Mouse (Mus musculus): ENCODE results near the gene Gzmb.
"Not testable (repeated sequence)": the region's sequence is repeated elsewhere in the genome, so short reads cannot be mapped to it uniquely, and the experiment has no call there.

The Gzmb gene

DNA sequence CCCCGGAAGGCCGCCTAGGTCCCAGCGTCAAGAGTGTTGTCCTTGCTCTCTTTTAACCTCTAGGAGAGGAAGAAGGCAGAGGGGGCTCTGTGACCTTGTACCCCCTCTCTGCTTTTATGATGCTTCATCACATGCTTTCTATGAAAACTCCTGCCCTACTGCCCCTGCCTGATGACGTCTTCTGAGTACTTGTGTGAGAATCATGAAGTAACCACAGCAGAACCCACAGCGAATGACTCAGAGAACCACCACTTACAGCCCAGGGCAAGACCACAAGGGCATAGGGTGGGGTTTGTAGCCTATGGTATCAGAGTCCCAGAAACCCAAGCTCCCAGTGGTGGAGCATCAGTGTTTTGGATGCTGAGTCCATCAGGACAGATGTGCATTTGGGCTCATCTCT, at the start of gene Gzmb:
Gene Gzmb, minus strand, starts transcription at position 108 of the 400 bp plus-strand sequence.
- no peak for DNase-seq (ENCODE audit: low spot score)

DNA sequence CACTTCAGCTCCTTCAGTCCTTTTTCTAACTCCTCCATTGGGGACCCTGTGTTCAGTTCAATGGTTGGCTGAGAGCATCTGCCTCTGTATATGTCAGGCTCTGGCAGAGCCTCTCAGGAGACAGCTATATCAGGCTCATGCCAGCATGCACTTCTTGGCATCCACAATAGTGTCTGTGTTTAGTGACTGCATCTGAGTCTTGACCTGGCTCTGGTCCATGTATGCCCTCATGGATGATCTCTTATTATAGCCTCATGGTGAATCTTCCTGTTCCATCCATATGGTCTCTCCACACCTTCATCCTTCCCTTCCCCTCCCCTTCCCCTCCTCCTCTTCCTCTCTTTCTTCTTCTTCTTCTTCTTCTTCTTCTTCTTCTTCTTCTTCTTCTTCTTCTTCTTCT, 49.7 kb upstream of the Gzmb start:
- not testable (repeated sequence) for DNase-seq (ENCODE audit: low spot score)

DNA sequence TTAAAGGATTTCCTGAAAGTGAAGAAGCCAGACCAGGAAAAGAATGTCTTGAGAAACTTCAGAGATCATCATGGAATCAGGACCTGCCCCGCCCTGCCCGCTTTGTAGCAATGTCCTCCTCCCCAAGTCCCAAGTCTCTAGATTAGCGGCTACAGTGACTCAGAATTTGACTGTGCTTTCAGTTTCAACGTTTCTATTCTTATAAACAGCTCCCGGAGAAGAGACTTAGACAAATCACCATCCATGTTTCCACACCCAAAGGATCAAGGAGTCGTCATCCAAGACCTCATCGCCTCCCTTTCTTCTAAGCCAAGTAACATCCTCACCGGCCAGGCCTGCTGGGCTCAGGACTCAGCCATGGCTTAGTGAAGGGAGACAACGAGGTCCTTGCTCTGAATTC, 48.2 kb upstream of the Gzmb start:
- no peak for DNase-seq (ENCODE audit: low spot score)

DNA sequence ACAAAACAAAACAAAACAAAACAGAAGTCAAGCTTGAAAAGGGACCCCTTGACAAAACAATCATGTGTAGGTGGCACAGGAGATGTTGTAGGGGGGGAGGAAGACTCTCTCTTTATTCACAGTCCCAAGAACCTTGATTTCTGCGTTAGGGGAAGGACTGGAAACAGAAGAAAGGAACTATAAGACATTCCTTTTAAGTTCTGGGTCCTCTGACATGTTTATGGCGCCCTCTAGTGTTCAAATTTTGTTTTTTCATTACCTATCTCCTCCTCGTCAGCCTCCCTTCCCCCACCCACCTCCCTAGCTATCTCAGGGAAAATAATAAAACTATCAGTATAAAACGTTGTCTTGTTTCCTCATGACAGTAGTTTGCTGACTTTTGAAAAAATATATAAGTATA, 42.1 kb upstream of the Gzmb start:
- DNase-seq (ENCODE audit: low spot score): no peak

DNA sequence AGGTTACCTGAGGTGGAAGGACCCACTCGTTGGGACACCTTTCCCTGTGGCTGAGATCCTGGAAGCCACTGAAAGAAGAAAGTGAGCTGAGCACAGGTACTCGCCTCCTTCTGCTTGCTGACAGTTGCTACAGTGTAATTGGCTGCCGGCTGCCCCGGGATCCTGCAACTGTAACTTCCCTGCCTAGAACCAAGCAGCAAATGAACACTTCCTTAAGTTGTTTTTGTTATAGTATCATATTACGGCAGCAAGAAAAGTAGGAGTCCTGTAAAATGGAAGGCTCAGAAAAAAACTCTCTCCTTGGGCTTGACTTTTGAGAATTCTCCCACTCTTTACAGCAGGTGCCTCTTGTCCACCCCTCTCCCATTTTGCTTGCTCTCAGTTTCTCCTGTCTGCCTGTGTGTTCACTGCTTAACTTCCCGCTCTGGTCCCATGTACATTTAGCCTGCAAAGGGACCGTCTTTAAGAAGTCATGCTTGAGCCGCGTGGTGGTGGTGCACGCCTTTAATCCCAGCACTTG, 41.5 kb upstream of the Gzmb start:
- no peak for DNase-seq (ENCODE audit: low spot score)

DNA sequence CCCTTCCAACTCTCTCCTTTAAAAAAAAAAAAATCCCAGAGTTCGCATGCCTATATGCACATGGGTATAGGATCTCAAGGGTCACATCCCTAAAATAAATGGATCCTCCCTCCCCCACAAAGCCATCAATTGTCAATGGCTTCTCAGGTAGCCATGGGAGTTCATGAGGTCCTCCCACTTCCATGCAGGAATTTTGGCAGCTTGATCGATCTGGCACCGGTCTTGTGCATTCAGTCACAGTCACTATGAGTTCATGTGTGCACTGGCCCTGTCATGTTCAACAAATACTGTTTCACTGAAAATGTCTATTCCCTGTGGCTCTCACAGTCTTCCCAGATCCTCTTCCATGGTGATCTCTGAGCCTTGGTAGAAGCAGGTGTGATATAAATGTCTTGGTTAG, 40.0 kb upstream of the Gzmb start:
- no peak for DNase-seq (ENCODE audit: low spot score)

DNA sequence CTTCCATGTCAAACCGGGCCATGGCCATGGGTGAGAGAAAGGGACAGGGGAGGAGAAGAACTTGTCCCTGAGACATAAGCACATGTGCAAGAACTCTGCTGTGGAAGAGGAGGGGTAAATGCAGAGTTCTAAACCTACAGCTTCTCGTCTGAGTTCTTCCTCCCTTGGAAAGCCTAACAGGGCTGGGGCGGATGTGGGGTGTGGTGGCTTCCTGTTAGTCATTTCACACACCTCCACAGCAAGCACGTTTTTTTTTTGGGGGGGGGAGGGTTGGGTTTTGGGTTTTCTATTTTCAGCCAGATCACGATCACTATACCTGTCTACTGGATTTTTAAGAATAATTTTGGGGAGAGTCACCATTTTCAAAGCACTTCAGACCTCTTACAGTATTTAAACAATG, 34.7 kb upstream of the Gzmb start:
- DNase-seq (ENCODE audit: low spot score): no peak

DNA sequence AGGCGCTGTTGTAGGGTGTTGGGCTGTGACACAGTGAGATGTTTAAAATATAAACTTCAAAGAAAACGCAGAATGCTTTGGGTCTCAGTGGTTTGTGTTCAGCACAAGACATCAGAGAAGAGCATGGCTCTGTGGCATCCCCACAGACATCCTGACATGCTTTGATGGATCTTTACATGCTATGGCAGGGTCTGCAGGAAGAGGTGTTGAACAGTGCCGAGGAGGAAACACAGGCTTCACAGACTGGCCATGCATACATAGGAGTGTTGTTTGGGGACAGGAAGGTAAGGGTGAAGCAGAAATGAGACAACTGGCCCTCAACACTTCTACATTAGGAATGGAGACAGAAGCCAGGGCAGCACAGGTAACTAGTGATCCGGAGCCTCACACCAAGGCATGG, 34.0 kb upstream of the Gzmb start:
- no peak for DNase-seq (ENCODE audit: low spot score)

DNA sequence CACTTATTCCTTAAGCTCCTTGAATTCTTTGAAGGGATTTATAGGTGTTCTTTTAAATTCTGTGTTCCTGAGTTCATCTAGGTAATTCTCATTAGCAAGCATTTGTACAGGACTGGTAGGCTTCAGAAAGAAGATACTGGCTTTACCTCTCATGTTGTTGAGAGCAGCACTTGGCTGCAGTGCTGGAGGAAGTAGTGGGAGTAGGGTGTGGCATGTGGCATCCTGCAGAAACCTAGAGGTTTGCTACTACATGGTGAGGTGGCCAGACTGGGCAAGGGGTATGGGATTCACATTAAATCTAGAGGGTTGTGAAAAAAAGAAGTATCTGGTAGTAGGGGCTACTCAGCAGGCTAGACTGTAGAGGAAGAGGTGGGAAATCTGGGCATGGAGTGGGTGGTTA, 31.1 kb upstream of the Gzmb start:
- no peak for DNase-seq (ENCODE audit: low spot score)

DNA sequence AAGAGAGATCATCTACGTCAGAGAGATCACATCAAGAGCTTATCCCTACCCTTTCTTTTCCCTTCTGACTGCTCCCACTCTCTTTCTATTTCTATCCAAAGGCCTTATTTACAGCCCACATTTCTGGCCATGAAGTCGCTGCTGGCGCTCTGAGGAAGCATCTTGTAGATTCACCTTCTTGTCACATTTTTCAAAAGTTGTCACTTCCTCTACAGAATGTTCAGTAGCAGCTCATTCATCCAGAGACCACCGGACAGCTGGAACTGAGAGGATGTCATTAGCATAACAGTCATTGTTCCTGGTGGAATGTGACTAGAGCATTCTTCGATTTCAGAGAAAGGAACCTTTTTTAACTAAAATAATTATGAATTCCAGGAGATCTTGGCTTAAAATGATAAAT, 26.6 kb upstream of the Gzmb start:
- DNase-seq (ENCODE audit: low spot score): no peak

DNA sequence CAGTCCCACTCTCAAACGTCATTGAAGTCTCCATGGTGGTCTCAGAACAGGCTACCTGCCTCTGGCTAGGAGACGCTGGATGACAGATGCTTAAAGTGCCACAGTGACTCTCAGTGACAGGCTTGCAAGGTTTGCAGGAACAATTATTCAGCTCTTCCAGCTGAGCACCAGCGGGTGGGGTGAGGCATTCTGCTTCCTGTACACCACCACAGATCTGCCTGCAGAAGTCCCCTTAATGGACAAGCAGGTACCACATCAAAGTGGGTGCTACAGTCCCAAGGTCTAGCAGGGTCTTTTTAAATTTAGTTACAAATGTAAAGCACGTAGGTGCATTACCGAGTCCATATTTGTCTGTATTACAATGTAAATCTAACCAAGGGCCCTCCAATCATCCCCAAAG, 25.7 kb upstream of the Gzmb start:
- DNase-seq (ENCODE audit: low spot score): no peak

DNA sequence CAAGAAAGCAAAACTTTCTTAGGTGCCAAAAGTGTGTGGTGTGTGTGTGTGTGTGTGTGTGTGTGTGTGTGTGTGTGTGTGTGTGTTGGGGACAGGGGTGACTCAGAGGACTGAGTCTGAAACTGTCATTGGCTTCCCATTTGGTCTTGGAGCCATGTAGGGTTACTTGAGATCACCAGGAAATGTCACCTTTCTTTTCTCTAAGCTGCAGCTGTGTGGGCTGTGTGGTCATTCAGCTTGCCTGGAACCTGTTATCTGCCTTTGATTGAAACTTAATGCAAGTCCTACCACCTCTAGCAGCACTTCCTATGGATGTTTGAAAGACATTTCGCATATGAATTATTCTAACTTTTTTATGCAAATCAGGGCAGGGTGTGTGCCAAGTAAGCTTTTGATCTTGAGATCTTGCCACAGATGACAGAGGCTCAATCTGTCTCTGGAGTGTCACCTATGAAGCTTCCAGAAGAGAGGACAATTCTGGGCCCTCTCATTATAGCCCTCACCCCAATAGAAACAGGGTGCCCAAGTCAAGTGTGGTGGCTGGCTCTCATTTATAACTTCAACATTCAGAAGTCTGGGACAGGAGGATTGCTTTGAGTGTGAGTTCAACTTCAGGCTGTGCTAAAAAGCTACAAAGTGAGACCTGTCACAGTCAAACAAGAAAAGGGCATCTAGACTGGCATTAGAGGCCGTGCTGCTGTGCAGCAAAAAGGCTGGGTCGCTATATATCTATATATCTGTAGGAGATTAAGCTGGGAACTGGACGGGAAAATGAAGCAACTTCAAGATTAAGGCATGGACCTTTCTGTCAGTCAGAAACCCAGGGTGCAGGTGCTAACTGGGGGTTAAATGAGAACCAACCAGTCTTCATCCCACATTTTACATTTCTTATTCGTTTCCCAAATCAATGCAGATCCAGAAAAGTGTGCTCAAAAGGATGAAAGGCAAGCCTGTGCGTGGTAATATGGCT, 22.6 kb upstream of the Gzmb start:
- no peak for DNase-seq (ENCODE audit: low spot score)

DNA sequence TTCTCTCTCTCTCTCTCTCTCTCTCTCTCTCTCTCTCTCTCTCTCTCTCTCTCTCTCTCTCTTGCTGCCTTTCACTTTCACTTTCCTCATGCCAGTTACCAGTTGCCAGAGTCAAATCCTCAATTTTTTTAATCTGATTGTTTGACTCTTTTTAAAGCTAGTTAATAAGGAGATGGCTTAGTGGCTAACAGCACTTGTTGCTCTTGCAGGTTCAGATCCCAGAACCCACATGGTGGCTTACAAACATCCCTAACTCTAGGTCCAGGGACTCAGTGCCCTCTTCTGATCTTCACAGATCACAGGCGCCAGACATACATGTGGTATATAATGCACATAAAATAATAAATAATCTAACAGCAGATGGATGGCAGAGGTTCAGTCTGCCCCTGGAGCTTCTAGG, 21.8 kb upstream of the Gzmb start:
- no peak for DNase-seq (ENCODE audit: low spot score)

DNA sequence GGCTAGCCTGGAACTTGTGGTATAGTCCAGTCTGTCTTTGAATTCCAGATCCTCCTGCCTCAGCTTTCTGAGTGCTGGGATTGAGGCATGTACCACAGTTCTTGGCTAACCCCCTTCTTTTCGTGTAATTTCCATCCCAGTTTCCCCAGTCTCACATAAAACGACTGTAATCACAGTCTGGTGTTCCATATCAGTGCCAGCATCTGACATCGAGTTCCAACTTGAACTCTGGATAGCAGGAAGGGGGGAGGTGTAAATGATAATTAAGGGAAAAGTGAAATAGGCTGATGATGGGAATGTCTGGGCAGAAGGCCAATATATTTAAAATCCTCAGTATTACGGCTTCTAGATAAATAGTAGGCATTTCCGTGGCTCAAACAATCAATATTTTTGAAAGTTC, 19.0 kb upstream of the Gzmb start:
- DNase-seq (ENCODE audit: low spot score): no peak

DNA sequence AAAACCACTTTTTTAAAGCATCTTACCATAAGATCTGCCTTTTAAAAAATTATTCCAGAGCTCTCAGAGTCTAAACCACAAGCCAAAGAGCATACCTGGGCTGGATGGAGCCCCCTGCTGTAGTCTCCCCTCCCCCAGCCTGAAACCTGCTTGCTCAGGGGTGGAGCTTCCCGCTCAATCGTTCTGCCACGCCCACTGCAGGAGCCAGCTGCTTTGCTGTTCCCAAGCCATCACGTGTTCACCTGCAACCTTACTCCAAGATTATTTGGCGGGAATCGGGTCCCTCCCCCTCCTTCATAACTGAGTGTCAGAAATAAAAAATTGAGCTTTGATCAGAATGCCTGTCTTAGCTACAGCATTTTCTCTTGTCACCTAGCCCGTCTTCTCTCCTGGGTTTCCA, 16.6 kb upstream of the Gzmb start:
- DNase-seq (ENCODE audit: low spot score): not testable (repeated sequence)

DNA sequence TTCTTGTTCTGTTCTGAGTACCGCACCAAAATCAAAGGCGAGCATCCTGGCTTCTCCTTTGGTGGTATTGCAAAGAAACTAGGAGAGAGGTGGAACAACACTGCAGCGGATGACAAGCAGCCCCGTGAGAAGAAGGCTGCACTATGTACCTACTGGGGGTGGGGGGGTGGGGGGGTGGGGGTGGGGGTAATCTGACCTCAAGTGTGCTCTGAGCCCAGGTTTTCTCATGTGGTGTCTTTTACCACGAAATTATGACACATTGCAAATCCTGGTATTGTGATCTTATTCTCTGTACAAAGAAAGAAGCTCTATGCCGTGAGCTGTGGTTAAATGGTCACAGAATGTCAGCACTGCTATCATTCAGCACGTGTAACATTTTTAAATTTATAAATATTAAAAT, 14.0 kb upstream of the Gzmb start:
- not testable (repeated sequence) for DNase-seq (ENCODE audit: low spot score)

DNA sequence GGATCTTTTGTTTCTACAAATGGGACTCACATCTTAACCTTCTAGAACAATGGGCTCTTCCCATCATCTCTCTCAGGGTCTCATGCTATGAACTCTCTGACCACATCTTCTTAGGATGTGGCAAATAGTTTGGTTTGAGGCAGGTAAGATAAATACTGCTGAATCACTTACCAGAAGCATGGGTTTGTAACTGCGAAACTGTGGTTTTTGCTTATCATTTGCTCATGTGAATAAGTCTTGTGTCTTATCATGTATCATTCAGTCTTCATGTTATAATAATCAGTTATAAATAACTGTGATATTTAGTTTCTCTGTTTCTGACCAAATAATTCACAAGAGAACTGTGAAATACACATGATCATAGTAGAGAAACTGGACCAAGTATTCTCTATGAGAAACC, 4.0 kb upstream of the Gzmb start:
- no peak for DNase-seq (ENCODE audit: low spot score)

DNA sequence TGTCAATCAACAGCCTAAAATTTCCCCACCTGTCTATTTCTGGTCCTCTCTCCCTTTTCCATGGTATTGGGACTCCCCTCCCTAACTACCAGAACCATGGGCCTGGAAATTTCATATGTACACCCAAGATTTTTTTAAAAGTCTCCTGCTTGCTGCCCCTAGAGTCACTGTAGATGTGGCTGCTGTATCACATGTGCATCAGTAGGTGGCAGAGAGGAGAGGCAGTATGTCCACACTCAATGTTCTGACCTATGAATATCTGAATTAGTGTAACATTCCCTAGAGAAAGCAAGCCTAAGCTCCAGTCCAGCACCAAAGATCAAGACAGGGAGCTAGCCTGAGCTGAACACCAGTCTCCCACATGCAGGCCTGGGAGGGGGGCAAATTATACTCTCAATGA, 21.7 kb downstream of the Gzmb start:
- DNase-seq (ENCODE audit: low spot score): no peak

DNA sequence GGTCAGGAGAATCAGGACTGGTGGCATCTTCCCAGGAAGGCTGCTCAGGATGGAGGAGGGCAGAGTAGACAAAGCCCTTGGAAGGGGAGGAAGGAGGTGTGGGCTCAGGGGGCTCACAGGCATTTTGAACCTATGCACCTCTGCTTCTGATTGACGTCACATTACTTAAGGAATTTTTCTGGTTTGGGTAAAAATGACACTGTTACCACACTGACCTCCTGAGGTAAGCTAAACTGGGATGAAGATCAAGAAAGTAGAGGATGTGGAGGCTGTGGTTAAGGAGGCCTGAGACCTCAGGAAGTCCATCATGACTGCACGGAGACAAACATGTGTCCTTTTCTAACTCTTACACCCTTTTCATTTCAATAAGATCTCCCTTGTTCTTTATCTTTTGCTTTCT, 27.5 kb downstream of the Gzmb start, which contains the start of gene Gzmc:
Gene Gzmc, minus strand, starts transcription at position 101 of the 400 bp plus-strand sequence.
- DNase-seq (ENCODE audit: low spot score): no peak

DNA sequence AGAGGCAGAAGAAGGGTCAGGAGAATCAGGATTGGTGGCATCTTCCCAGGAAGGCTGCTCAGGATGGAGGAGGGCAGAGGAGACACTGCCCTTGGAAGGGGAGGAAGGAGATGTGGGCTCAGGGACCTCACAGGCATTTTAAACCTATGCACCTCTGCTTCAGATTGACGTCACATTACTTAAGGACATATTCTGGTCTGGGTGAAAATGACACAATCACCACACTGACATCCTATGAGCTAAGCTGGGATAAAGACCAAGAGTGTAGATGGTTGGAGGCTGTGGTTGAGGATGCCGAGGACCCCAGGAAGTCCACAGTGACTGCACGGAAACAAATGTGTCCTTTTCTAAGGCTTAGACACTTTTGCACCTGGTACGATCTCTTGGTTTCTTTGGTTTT, 50.7 kb downstream of the Gzmb start, which contains the start of gene Gzmf:
Gene Gzmf, minus strand, starts transcription at position 101 of the 400 bp plus-strand sequence.
- DNase-seq (ENCODE audit: low spot score): no peak

Measured in testis, postnatal 10 days (tissue).